Mouse (Mus musculus) MEL-GATA-1-ER (cell line): Measurements from ENCODE around the gene Szt2.

Experiments
- DNase-seq: peaks from one replicate; pipeline ENCODE4 v3.0.0-alpha.2; 2012; ENCODE audit warnings: low read depth; ENCODE audit errors: extremely low read depth

Gene Szt2

DNA sequence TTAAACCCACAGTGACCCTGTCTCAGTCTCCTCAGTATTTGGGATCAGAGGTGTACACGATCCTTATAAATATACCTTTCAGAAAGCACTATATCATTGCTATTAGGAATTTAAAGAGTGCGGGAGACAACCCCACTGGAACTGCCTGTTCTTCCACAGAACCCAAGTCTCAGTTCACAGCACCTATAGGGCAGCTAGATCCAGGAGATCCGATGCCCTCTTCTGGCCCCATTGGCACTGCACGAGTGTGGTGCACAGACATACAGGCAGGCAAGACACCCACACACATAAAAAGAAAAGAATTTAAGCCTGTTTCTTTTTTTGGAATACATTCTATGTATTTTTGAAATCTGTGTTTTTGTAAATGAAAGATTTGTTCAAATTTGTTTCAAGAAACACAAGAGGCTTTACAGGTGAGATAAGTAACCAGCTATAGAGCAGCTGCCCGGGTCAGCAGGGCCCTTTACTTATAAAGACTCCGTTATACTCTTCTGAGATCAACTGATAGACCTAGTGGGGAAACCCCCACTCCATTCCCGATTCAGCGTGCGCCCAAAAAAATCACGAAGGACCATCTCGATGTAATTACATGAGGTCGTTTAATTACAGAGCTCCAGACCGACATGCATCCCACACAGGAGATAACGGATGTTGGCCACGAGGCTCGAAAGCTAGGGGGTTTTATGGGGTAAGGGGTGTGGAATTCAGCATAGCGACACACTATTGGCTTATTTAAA lies 50.7 kb downstream of the Szt2 start:
- DNase-seq: no peak

DNA sequence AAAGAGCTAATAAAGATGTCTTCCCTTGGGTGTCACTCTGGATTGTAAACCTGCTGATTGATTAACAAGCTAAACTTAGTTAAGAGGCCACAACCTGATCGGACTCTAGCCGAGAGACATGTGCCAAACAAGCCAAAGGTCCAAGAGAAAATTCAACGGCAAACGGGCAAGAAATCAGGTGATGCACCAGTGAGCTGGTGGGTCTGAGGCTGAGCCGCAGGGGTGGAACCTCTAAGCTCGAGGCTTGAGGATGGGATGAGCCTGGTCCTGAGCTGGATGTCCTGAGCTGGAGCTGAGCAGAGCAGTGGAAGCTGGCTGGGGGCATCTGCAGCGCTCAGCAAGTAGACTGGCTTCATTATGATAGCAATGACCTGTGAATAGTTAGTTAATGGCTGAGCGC lies 51.6 kb downstream of the Szt2 start:
- no peak for DNase-seq

DNA sequence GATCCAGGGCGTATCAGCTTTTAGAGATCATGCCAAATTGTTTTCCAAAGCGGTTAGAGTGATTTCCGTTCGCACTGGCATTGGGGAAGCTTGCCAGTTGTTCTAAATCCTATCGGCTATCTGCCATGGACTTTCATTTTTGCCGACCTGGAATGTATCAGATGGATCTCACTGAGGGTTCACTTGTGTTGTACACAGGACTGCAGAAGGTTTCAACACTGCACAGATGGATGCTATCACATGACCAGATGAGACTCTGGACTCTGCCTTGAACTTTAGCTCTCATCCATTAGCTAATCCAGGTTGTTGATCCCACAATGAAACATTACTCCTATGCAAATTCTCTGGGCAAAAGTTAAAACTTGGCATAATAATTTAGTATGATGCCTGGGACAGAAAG lies 52.3 kb downstream of the Szt2 start:
- no peak for DNase-seq

DNA sequence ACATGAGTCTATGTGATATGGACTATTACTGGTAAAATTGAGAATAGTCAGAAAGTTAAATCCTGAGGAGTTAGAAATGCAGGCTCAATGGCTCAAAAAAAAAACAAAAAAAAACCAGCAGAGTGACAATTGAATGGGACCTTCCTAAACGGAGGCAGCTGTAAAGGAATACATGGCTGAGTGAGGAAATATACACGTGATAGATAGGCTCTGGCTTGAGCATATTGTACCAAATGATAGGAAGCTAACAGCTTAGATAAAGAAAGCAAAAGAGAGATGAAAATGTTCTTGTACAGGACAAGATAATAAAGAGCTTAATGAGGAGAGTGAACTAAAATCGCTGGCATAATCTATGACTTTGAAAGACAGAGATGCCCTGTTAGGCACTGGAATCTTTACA lies 54.8 kb downstream of the Szt2 start:
- no peak for DNase-seq

DNA sequence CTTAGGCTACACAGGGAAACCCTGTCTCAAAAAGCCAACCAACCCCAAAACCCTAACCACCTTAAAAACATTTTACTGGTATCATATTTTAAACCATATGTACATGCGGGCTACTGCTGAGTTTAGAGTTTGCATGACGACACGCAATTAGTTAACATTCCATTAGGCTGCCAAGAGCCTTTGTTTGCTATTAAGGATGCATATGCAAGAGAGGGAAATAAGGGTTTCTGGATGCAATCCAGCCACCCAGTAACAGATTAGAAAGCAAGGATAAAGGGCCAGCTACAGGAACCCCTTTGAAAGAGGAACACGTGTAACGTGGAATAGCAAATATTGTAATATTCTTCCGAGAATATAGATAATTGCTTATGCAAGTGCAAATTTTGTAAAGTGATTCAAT lies 55.4 kb downstream of the Szt2 start:
- no peak for DNase-seq

DNA sequence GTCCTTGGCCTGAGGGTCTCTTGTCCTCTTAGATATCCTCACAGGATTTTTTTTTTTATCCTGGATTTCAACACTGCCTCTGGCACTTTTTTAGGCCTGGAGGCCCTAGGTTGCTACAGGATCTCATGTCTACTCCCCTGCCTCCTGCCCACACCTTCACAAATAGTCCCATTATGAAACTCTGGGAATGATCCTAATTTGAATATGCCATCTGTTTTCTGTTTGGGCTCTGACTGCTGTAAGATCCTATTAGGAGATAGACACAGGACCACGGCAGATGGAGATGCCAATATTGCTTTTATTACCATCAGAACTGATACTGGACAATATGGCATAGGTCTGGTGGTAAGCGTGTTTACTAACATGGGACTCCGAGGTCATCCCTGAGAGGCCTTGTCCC lies 57.2 kb downstream of the Szt2 start:
- DNase-seq: no peak

DNA sequence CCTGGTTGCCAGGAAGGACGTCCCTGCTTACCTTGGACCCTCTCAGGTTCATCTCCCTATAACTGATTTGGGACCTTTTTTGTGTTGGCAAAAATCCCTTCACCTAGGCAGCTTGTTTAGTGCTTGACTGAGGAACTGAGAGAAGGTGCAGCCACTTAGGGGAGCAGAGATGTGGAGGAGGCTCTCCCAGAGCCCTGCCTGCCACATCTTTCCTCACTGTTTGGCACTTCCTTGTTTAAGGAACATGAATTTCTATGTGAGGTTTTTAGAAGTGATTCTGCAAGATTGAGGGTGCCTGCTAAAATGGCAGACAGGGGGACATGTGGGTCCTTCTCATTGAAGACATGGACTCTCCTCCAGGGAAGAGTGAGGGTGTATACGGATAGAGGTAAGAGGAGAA lies 58.2 kb downstream of the Szt2 start:
- no peak for DNase-seq

DNA sequence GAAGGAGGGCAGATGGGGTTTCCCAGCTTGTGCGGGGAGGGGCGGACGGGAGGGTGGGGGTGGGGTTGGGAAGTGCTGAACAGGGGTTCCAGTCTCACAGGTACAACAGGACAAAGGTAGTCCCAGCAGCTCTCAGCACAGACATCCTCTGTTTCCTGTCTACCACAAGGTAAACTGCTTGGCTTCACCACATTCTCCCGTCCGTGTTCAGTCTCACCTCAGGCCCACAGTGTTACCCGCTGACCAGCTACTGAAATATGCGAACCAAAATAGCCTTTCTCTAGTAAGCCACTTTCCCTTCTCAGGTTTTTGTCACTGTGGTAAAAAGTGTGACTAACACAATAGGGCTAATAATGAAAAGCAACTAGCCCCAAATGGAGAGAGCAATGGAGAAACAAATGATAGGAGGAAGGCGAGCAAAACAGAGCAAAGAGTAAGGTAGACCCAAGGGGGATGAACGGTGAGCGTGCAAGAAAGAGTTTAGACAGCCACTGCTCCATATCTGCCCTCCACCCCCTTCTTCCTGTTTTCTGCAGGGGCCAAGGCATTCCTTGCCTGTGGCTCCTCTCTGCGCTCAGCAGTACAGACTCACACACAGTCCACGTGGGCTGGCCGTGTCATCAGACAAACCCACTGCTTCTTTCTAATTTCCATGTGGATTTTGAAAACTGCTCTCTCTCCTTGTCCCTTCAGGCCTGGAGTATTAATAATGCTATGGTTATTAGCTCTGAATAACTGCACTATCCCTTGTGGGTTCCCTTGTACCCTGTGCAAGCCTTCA lies 61.4 kb downstream of the Szt2 start:
- DNase-seq: no peak

DNA sequence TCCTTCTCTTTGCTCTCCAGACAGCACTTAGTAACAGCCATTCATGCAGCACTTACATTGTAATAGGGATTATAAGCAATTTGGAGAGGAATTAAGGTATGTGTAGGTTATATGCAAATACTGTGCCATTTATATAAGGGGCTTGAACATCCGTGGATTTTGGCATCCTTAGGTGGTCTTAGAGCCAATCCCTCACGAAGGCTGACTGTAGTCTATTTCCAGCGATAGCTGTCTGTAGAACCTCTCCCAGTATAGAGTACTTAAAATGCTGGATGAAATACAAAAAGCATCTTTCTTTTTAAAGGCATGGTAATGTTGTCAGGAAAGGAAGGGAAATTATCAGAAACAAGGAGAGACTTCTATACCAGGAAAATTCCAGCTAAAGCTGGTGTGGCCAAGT lies 67.6 kb downstream of the Szt2 start:
- DNase-seq: no peak

DNA sequence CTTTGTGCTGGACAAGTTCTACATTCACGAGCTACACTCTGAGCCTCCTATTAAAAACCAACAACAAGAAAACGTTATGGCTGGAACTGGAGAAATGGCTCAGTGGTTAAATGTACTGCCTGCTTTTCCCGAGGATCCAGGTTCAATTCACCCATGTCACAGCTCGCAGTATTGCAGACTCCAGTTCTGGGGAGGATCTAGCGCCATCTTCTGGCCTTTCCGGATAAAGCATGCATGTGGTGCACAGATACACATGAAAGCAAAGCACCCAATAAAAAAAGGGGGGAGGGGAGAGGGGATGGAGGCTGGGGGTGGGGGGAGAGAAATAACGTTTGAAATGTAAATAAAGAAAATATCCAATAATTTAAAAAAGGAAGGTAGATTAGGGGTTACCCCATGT lies 72.4 kb downstream of the Szt2 start:
- peak; percentile 49 for DNase-seq

DNA sequence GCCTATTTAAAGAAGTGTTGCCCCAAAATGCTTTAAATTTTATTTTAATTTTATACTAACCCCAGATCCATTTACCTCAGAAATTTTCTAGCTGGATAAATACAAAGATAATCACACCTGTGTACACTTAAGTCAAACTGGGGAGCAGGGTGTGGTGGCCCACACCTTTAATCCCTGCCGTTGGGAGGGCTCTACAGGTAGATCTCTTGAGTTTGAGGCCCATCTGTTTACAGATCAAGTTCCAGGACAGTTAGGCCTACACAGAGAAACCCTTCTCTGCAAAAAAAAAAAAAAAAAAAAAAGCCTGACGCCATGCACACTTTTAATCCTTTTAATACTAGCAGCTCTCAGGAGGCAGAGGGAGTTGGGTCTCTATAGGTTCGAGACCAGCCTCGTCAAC lies 73.1 kb downstream of the Szt2 start:
- no peak for DNase-seq

DNA sequence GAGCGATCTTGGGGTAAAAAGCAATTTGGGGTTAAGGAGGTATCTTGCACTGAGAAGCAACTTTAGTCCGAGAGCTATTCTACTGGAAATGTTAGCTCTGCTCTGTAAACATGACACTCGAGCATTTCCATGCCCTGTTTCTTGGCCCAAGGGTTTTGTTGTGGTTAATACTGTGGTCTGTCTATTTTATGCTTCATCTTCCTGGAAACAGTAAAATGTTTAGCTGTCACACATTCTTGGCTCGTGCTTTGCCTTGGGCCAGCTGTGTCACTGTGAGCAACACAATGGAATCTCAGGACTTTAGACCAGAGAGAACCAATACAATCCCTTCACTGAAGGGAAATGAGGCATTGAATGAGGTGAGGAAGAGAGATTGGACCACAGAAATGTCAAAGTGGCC lies 77.3 kb downstream of the Szt2 start:
- no peak for DNase-seq

DNA sequence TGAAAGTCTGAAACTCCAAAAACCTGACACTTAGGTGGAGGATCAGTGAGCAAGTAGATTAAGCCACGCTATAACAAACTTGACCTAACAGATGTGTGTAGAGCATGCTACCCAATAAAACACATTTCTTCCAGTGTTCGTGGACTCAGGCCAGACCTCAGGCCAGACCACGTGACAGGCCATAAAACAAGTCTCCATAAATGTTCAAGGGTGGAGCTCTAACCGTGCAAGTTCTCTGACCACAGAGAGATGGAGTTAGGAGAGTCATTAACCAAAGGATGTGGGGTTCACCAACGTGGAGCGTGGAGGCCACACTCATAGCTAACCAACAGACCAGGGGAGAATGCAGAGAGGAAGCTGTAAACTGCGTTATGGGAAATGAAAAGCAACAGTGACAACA lies 82.6 kb downstream of the Szt2 start:
- no peak for DNase-seq

DNA sequence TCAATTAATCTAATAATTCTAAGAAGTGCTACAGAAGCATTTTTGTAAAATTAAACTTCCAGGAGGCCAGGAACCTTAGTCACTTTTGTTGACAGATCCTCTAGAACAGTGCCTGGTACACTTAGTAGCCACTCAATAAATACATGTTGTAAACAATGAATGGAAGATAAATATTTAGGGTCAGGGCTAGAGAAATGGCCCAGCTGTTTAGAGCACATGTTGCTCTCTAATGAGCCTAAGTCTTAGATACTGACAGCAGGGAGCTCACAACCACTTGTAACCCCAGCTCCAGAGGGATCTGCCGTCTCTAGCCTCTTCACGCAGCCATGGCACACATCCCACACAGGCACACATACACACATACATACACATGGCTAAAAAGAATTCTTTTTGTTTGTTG lies 88.4 kb downstream of the Szt2 start:
- DNase-seq: no peak

DNA sequence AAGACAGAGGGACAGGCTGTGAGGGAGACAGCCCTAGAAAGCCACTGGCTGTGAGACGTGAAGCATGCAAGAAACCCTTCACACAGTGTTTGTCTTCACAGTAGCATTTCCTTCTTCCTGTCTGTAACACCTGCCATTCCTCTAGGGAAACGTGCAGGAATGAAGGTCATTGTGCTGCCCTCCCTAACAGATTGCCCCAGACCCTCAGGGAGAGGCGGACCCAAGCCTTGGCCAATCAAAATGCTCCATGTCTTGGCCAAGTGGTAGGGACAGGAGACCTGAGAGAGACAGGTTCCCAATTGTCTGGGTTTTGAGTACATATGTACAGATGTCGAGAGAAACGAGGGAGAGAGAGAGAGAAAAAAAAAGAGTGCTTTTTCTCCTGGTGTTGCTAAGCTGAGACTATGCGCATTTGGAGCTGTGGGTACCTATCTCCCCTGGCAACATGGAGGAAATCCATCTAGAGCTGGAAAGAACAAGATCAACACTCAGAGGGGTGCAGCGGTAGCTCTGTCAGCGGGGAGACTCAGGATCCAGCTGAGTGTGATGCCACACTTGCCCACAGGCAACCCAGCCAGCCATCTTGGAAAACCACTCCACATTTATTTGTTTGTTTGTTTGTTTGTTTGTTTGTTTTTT lies 89.2 kb downstream of the Szt2 start:
- no peak for DNase-seq

DNA sequence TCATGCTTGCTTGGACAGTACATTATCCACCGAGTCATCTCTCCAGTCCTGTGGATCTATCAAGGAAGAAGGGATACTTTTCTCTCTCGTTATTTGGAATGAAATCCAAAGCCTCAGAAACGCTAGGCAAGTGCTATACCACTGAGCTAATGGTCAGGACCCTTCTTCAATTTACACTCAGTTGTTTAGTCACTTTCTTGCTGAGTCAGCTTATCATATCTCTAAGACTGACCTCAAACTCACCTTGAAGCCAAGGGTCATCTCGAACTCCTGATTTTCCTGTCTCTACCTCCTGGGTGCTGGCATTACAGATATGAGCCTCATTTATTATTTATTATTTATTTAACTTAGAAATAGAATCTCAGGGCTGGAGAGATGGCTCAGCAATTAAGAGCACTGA lies 92.4 kb downstream of the Szt2 start:
- DNase-seq: no peak

DNA sequence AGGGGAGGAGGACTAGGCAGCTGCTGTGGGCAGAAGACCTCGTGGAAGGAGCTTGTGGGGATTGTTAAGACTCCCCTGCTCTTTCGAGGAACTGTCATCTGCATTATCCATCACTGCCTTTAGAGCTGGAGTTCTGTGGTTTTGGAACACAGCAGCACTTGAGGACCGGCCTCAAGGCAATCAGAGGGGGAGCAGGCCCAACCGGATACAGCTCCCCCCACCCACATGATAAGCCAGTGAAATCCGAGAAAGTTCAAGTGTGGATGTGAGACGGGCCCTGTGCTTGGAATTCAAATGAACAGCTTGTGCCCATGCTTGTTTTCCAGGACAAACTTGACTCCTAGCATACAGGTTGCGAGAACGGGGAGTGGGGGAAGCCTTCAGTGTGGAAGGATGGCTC lies 93.8 kb downstream of the Szt2 start:
- no peak for DNase-seq
